ENCODE assay signal across 20 mouse cellular contexts in the genomic region with DNA sequence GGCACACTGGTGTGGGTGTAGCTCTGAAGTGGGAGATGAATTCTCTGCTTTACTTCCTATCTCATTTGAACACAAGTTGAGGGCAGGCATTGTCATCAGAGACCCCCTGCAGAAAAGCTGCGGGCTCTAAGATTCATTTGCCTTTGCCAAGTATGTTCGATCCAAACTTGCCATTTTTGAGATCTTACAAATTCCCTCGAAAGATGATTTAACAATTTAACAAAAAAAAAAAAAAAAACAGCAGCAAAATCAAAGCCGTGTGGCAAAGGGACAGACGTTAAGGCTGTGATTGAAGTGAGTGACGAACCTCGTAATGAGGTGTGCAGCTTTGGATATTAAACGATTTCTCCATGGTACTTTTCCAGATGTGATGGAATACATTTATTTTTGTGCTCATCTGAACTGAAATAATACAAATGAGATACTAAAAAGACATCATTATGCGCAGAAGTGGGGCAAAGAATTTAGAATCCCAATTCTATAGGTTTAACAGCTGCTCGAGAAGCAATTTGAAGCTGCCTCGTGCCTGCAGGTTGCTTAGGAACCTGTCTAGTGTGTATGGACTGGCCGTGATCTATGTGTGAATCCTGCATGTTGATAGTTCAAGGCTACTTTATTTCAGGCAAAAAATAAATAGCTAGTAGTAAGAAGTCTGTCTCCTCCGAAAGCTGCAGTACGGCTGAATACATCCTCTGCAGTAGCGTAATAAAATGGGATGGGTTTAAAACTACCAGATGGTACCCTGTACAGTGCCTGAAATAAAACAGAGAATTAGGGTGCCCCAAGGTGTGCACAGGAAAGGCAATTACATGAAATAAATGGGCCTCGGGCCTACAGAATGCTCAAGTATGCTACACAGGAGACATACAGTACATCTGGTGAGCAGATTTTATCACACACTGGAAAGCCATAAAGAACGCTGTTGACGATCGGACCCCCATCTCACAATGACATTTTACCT.
DNase-seq lines count a peak whose midpoint lies in the region; ATAC-seq and TF ChIP-seq lines count a peak whose summit lies in the region.
"Had no signal": no experiment of that assay in that cellular context is flagged by ENCODE, and none has a peak within 500 bp of the region (broad histone marks: within the 10 kb centered on the region; RNA-seq: fewer than 3 reads in every experiment).

No protein-coding gene starts in this region.

- ATAC-seq in forebrain, embryonic 15.5 days (replicated peaks), result no peak
- ATAC-seq in forebrain, embryonic 12.5 days (ENCODE audit: low FRiP score), result no peak
- ATAC-seq in midbrain, embryonic 14.5 days (ENCODE audit: low FRiP score, low TSS enrichment), result no peak
- ATAC-seq in limb, embryonic 13.5 days (ENCODE audit: low FRiP score, low read depth), result peak; percentile 51
- peak; percentile 72 for ATAC-seq in neural tube, embryonic 15.5 days (ENCODE audit: low FRiP score)
- ATAC-seq in liver, embryonic 12.5 days, result no peak
- ATAC-seq: lung, postnatal 0 days had no signal

- H3K36me3 ChIP-seq in forebrain, embryonic 15.5 days, result no peaks in the 10 kb centered on the region
- H3K36me3 ChIP-seq in forebrain, embryonic 12.5 days (replicated peaks), result no peaks in the 10 kb centered on the region
- H3K36me3 ChIP-seq in midbrain, embryonic 14.5 days (ENCODE audit: control insufficient read depth, insufficient read depth, low read length), result no peaks in the 10 kb centered on the region
- H3K36me3 ChIP-seq in midbrain, embryonic 10.5 days, result no peaks in the 10 kb centered on the region
- no peaks in the 10 kb centered on the region for H3K36me3 ChIP-seq in limb, embryonic 13.5 days
- H3K36me3 ChIP-seq in neural tube, embryonic 15.5 days, result no peaks in the 10 kb centered on the region
- no peaks in the 10 kb centered on the region for H3K36me3 ChIP-seq in liver, embryonic 12.5 days
- H3K36me3 ChIP-seq: heart, embryonic 15.5 days; limb, embryonic 15.5 days; stomach, embryonic 15.5 days had no signal

- DNase-seq in midbrain, embryonic 14.5 days, result peak; percentile 20
- DNase-seq in midbrain, embryonic 10.5 days (ENCODE audit: low spot score), result no peak
- DNase-seq in gastrocnemius, adult 2 months, result no peak
- DNase-seq: adrenal gland, postnatal 36 days; gastrocnemius, postnatal 14 days; heart, adult 2 months; heart, postnatal 4 days; kidney, adult 18-20 months; retina, postnatal 1 day; thymus, adult 18-20 months had no signal

- H3K4me1 ChIP-seq in forebrain, embryonic 15.5 days, result peaks cover 30% of the 10 kb centered on the region
- peaks cover 18% of the 10 kb centered on the region for H3K4me1 ChIP-seq in forebrain, embryonic 12.5 days
- peaks cover 24% of the 10 kb centered on the region for H3K4me1 ChIP-seq in midbrain, embryonic 14.5 days (ENCODE audit: control insufficient read depth, insufficient read depth, low read length)
- peaks cover 14% of the 10 kb centered on the region for H3K4me1 ChIP-seq in midbrain, embryonic 10.5 days
- H3K4me1 ChIP-seq in limb, embryonic 13.5 days, result peaks cover 23% of the 10 kb centered on the region
- peaks cover 27% of the 10 kb centered on the region for H3K4me1 ChIP-seq in neural tube, embryonic 15.5 days
- H3K4me1 ChIP-seq in liver, embryonic 12.5 days, result 0 out of 2 replicates have a peak, but pooled peaks cover 4% of the 10 kb centered on the region
- H3K4me1 ChIP-seq: heart, embryonic 15.5 days; stomach, embryonic 15.5 days had no signal

- H3K4me2 ChIP-seq in forebrain, embryonic 15.5 days (replicated peaks), result no peak overlapping the region
- H3K4me2 ChIP-seq in forebrain, embryonic 12.5 days, result no peak overlapping the region
- H3K4me2 ChIP-seq in midbrain, embryonic 14.5 days (ENCODE audit: low read length), result no peak overlapping the region
- H3K4me2 ChIP-seq in limb, embryonic 13.5 days (replicated peaks), result no peak overlapping the region
- H3K4me2 ChIP-seq in neural tube, embryonic 15.5 days, result no peak overlapping the region
- no peak overlapping the region for H3K4me2 ChIP-seq in liver, embryonic 12.5 days
- H3K4me2 ChIP-seq: heart, embryonic 15.5 days; limb, embryonic 15.5 days; stomach, embryonic 15.5 days had no signal

- H3K27ac ChIP-seq in forebrain, embryonic 15.5 days (replicated peaks), result peak overlapping the region; percentile 34; the same call in 1 of the 2 replicates
- no peak overlapping the region for H3K27ac ChIP-seq in forebrain, embryonic 12.5 days
- peak overlapping the region; percentile 43 for H3K27ac ChIP-seq in midbrain, embryonic 14.5 days (replicated peaks; ENCODE audit: low read depth, low read length)
- no peak overlapping the region for H3K27ac ChIP-seq in midbrain, embryonic 10.5 days (replicated peaks)
- no peak overlapping the region for H3K27ac ChIP-seq in limb, embryonic 13.5 days
- H3K27ac ChIP-seq in neural tube, embryonic 15.5 days (replicated peaks), result peak overlapping the region; percentile 54
- no peak overlapping the region for H3K27ac ChIP-seq in gastrocnemius, adult 2 months
- H3K27ac ChIP-seq in liver, embryonic 12.5 days, result no peak overlapping the region
- H3K27ac ChIP-seq: heart, adult 2 months; heart, embryonic 15.5 days; kidney, postnatal 0 days; limb, embryonic 15.5 days; stomach, embryonic 15.5 days had no signal

- intact Hi-C loops in gastrocnemius, adult 2 months (cut with DNase I), result no loop called here

- no peak for TF ChIP-seq CTCF in gastrocnemius, adult 2 months (IDR thresholded peaks at IDR 0.05)

- H3K9ac ChIP-seq in forebrain, embryonic 15.5 days (replicated peaks), result no peak overlapping the region
- H3K9ac ChIP-seq in forebrain, embryonic 12.5 days, result no peak overlapping the region
- no peak overlapping the region for H3K9ac ChIP-seq in midbrain, embryonic 14.5 days (replicated peaks; ENCODE audit: low read length)
- H3K9ac ChIP-seq in limb, embryonic 13.5 days, result no peak overlapping the region
- H3K9ac ChIP-seq in neural tube, embryonic 15.5 days (replicated peaks), result no peak overlapping the region
- H3K9ac ChIP-seq in liver, embryonic 12.5 days, result no peak overlapping the region
- H3K9ac ChIP-seq: heart, embryonic 15.5 days; limb, embryonic 15.5 days; stomach, embryonic 15.5 days had no signal

- 56% methylated on average over 19 of the region's 19 CpGs for WGBS in forebrain, embryonic 15.5 days
- WGBS in forebrain, embryonic 12.5 days, result 73% methylated on average over 19 of the region's 19 CpGs
- WGBS in midbrain, embryonic 14.5 days, result 62% methylated on average over 19 of the region's 19 CpGs
- 83% methylated on average over 19 of the region's 19 CpGs for WGBS in midbrain, embryonic 10.5 days
- WGBS in limb, embryonic 13.5 days, result 42% methylated on average over 19 of the region's 19 CpGs
- WGBS in neural tube, embryonic 15.5 days, result 41% methylated on average over 19 of the region's 19 CpGs
- 75% methylated on average over 19 of the region's 19 CpGs for WGBS in liver, embryonic 12.5 days (ENCODE audit: insufficient replicate concordance)

- no peaks in the 10 kb centered on the region for H3K9me3 ChIP-seq in forebrain, embryonic 15.5 days
- H3K9me3 ChIP-seq in forebrain, embryonic 12.5 days, result no peaks in the 10 kb centered on the region
- no peaks in the 10 kb centered on the region for H3K9me3 ChIP-seq in midbrain, embryonic 14.5 days (ENCODE audit: control insufficient read depth, low read length)
- no peaks in the 10 kb centered on the region for H3K9me3 ChIP-seq in midbrain, embryonic 10.5 days (replicated peaks)
- H3K9me3 ChIP-seq in limb, embryonic 13.5 days, result no peaks in the 10 kb centered on the region
- no peaks in the 10 kb centered on the region for H3K9me3 ChIP-seq in neural tube, embryonic 15.5 days (replicated peaks)
- H3K9me3 ChIP-seq in liver, embryonic 12.5 days (replicated peaks), result no peaks in the 10 kb centered on the region
- H3K9me3 ChIP-seq: heart, embryonic 15.5 days; limb, embryonic 15.5 days; stomach, embryonic 15.5 days had no signal

- H3K4me3 ChIP-seq in forebrain, embryonic 15.5 days, result no peak overlapping the region
- H3K4me3 ChIP-seq in forebrain, embryonic 12.5 days (replicated peaks), result no peak overlapping the region
- H3K4me3 ChIP-seq in midbrain, embryonic 14.5 days (replicated peaks; ENCODE audit: low read depth, low read length), result no peak overlapping the region
- no peak overlapping the region for H3K4me3 ChIP-seq in midbrain, embryonic 10.5 days
- no peak overlapping the region for H3K4me3 ChIP-seq in limb, embryonic 13.5 days
- H3K4me3 ChIP-seq in neural tube, embryonic 15.5 days (replicated peaks), result no peak overlapping the region
- no peak overlapping the region for H3K4me3 ChIP-seq in gastrocnemius, adult 2 months
- H3K4me3 ChIP-seq in liver, embryonic 12.5 days, result no peak overlapping the region
- H3K4me3 ChIP-seq: heart, adult 2 months; heart, embryonic 15.5 days; limb, embryonic 15.5 days; stomach, embryonic 15.5 days had no signal

- no peaks in the 10 kb centered on the region for H3K27me3 ChIP-seq in forebrain, embryonic 15.5 days
- H3K27me3 ChIP-seq in forebrain, embryonic 12.5 days, result no peaks in the 10 kb centered on the region
- no peaks in the 10 kb centered on the region for H3K27me3 ChIP-seq in midbrain, embryonic 14.5 days (ENCODE audit: control insufficient read depth, insufficient read depth, low read length)
- no peaks in the 10 kb centered on the region for H3K27me3 ChIP-seq in midbrain, embryonic 10.5 days (ENCODE audit: low read depth, poor library complexity, severe bottlenecking)
- H3K27me3 ChIP-seq in limb, embryonic 13.5 days, result peaks cover 36% of the 10 kb centered on the region
- no peaks in the 10 kb centered on the region for H3K27me3 ChIP-seq in neural tube, embryonic 15.5 days (replicated peaks)
- no peaks in the 10 kb centered on the region for H3K27me3 ChIP-seq in liver, embryonic 12.5 days (replicated peaks)
- H3K27me3 ChIP-seq: heart, embryonic 15.5 days; stomach, embryonic 15.5 days had no signal

Comparison
In these comparisons a context has a peak if more than half of its experiments do, and no peak if none do; other contexts are left out.
1. H3K27ac ChIP-seq: peak in forebrain, embryonic 15.5 days (single experiment), midbrain, embryonic 14.5 days (single experiment) and neural tube, embryonic 15.5 days (single experiment); none in forebrain, embryonic 12.5 days (single experiment), midbrain, embryonic 10.5 days (single experiment), limb, embryonic 13.5 days (single experiment), gastrocnemius, adult 2 months (single experiment) and liver, embryonic 12.5 days (single experiment).
2. ATAC-seq: peak in limb, embryonic 13.5 days (single experiment) and neural tube, embryonic 15.5 days (single experiment); none in forebrain, embryonic 15.5 days (single experiment), forebrain, embryonic 12.5 days (single experiment), midbrain, embryonic 14.5 days (single experiment) and liver, embryonic 12.5 days (single experiment).